Mouse (Mus musculus): ENCODE results near the gene Cript. TPM values are rescaled to one million over a fixed set of nuclear protein-coding genes. Genes with fewer than 3 reads are reported as not detected.

Gene Cript
- polyA plus RNA-seq, 1 experiment from 2014 or later, result 191 TPM

GRCm38 (mm10) chr17:86988601-86989184 is 36.7 kb upstream of the Cript start:
- Histone ChIP-seq H3K4me3 (ENCODE audit: low read depth, low read length) (no peak overlapping the region), H3K27ac (replicated peaks; ENCODE audit: low read depth, low read length) (no peak overlapping the region), H3K27me3 (ENCODE audit: control insufficient read depth, insufficient read depth, low read length) (no peaks in the 10 kb centered on the region), H3K9me3 (replicated peaks; ENCODE audit: control insufficient read depth, low read length) (no peaks in the 10 kb centered on the region), H3K36me3 (replicated peaks; ENCODE audit: control insufficient read depth, insufficient read depth, low read depth, low read length) (no peaks in the 10 kb centered on the region), H3K4me1 (ENCODE audit: control insufficient read depth, insufficient read depth, low read length) (no peaks in the 10 kb centered on the region), H3K9ac (replicated peaks; ENCODE audit: low read length) (no peak overlapping the region), H3K4me2 (ENCODE audit: low read depth, low read length) (no peak overlapping the region)
- 61% methylated on average over 6 of the region's 6 CpGs for WGBS
- ATAC-seq (replicated peaks; ENCODE audit: insufficient number of reproducible peaks, low FRiP score, low TSS enrichment, low read depth), result no peak
- no peak for DNase-seq (ENCODE audit: low spot score)

- Histone ChIP-seq H3K4me1 (ENCODE audit: control insufficient read depth, insufficient read depth, low read length) (no peaks in the 10 kb centered on the region), H3K9me3 (replicated peaks; ENCODE audit: control insufficient read depth, low read length) (no peaks in the 10 kb centered on the region), H3K27ac (replicated peaks; ENCODE audit: low read depth, low read length) (no peak overlapping the region), H3K27me3 (ENCODE audit: control insufficient read depth, insufficient read depth, low read length) (no peaks in the 10 kb centered on the region), H3K9ac (replicated peaks; ENCODE audit: low read length) (no peak overlapping the region), H3K4me2 (ENCODE audit: low read depth, low read length) (no peak overlapping the region), H3K36me3 (replicated peaks; ENCODE audit: control insufficient read depth, insufficient read depth, low read depth, low read length) (no peaks in the 10 kb centered on the region), H3K4me3 (ENCODE audit: low read depth, low read length) (no peak overlapping the region)
- 87% methylated on average over 8 of the region's 8 CpGs for WGBS
- DNase-seq (ENCODE audit: low spot score) (no peak), ATAC-seq (replicated peaks; ENCODE audit: insufficient number of reproducible peaks, low FRiP score, low TSS enrichment, low read depth) (no peak)
Observed at GRCm38 (mm10) chr17:86991306-86991705, 34.0 kb upstream of the Cript start.

- no peaks in the 10 kb centered on the region for H3K9me3 ChIP-seq (replicated peaks; ENCODE audit: control insufficient read depth, low read length)
- ATAC-seq (replicated peaks; ENCODE audit: insufficient number of reproducible peaks, low FRiP score, low TSS enrichment, low read depth) (no peak), DNase-seq (ENCODE audit: low spot score) (no peak)
- no peak overlapping the region for H3K4me2 ChIP-seq (ENCODE audit: low read depth, low read length)
- WGBS, result 94% methylated on average over 6 of the region's 6 CpGs
- no peak overlapping the region for H3K9ac ChIP-seq (replicated peaks; ENCODE audit: low read length)
- no peaks in the 10 kb centered on the region for H3K4me1 ChIP-seq (ENCODE audit: control insufficient read depth, insufficient read depth, low read length)
- H3K27me3 ChIP-seq (ENCODE audit: control insufficient read depth, insufficient read depth, low read length), result no peaks in the 10 kb centered on the region
- no peak overlapping the region for H3K27ac ChIP-seq (replicated peaks; ENCODE audit: low read depth, low read length)
- H3K4me3 ChIP-seq (ENCODE audit: low read depth, low read length), result no peak overlapping the region
- H3K36me3 ChIP-seq (replicated peaks; ENCODE audit: control insufficient read depth, insufficient read depth, low read depth, low read length), result peaks cover 2% of the 10 kb centered on the region
Observed at GRCm38 (mm10) chr17:86997323-86997722, 28.0 kb upstream of the Cript start.

- Histone ChIP-seq H3K4me2 (ENCODE audit: low read depth, low read length) (no peak overlapping the region), H3K9ac (replicated peaks; ENCODE audit: low read length) (no peak overlapping the region), H3K4me1 (ENCODE audit: control insufficient read depth, insufficient read depth, low read length) (no peaks in the 10 kb centered on the region), H3K27me3 (ENCODE audit: control insufficient read depth, insufficient read depth, low read length) (no peaks in the 10 kb centered on the region), H3K27ac (replicated peaks; ENCODE audit: low read depth, low read length) (no peak overlapping the region), H3K36me3 (replicated peaks; ENCODE audit: control insufficient read depth, insufficient read depth, low read depth, low read length) (no peaks in the 10 kb centered on the region), H3K4me3 (ENCODE audit: low read depth, low read length) (no peak overlapping the region), H3K9me3 (replicated peaks; ENCODE audit: control insufficient read depth, low read length) (no peaks in the 10 kb centered on the region)
- ATAC-seq (replicated peaks; ENCODE audit: insufficient number of reproducible peaks, low FRiP score, low TSS enrichment, low read depth) (no peak), DNase-seq (ENCODE audit: low spot score) (no peak)
- WGBS, result 88% methylated on average over 3 of the region's 3 CpGs
Observed at GRCm38 (mm10) chr17:87008950-87009349, 16.4 kb upstream of the Cript start.

- H3K9ac ChIP-seq (replicated peaks; ENCODE audit: low read length), result no peak overlapping the region
- H3K4me1 ChIP-seq (ENCODE audit: control insufficient read depth, insufficient read depth, low read length), result no peaks in the 10 kb centered on the region
- H3K4me2 ChIP-seq (ENCODE audit: low read depth, low read length), result no peak overlapping the region
- DNase-seq (ENCODE audit: low spot score) (no peak), ATAC-seq (replicated peaks; ENCODE audit: insufficient number of reproducible peaks, low FRiP score, low TSS enrichment, low read depth) (no peak)
- H3K27ac ChIP-seq (replicated peaks; ENCODE audit: low read depth, low read length), result no peak overlapping the region
- WGBS, result 93% methylated on average over 13 of the region's 13 CpGs
- no peaks in the 10 kb centered on the region for H3K9me3 ChIP-seq (replicated peaks; ENCODE audit: control insufficient read depth, low read length)
- no peak overlapping the region for H3K4me3 ChIP-seq (ENCODE audit: low read depth, low read length)
- no peaks in the 10 kb centered on the region for H3K27me3 ChIP-seq (ENCODE audit: control insufficient read depth, insufficient read depth, low read length)
- no peaks in the 10 kb centered on the region for H3K36me3 ChIP-seq (replicated peaks; ENCODE audit: control insufficient read depth, insufficient read depth, low read depth, low read length)
Observed at GRCm38 (mm10) chr17:87011301-87012019, 13.9 kb upstream of the Cript start.

GRCm38 (mm10) chr17:87019692-87020091 is 5.7 kb upstream of the Cript start:
- Histone ChIP-seq H3K9ac (replicated peaks; ENCODE audit: low read length) (no peak overlapping the region), H3K4me3 (ENCODE audit: low read depth, low read length) (no peak overlapping the region), H3K4me1 (ENCODE audit: control insufficient read depth, insufficient read depth, low read length) (0 out of 2 replicates have a peak, but pooled peaks cover 2% of the 10 kb centered on the region), H3K36me3 (replicated peaks; ENCODE audit: control insufficient read depth, insufficient read depth, low read depth, low read length) (no peaks in the 10 kb centered on the region), H3K4me2 (ENCODE audit: low read depth, low read length) (no peak overlapping the region), H3K27me3 (ENCODE audit: control insufficient read depth, insufficient read depth, low read length) (no peaks in the 10 kb centered on the region), H3K27ac (replicated peaks; ENCODE audit: low read depth, low read length) (no peak overlapping the region), H3K9me3 (replicated peaks; ENCODE audit: control insufficient read depth, low read length) (no peaks in the 10 kb centered on the region)
- WGBS, result 87% methylated on average over 5 of the region's 5 CpGs
- DNase-seq (ENCODE audit: low spot score), result no peak
- ATAC-seq (replicated peaks; ENCODE audit: insufficient number of reproducible peaks, low FRiP score, low TSS enrichment, low read depth), result no peak

- no peak overlapping the region; the same call in 1 of the 2 replicates for H3K27ac ChIP-seq (replicated peaks; ENCODE audit: low read depth, low read length)
- ATAC-seq (replicated peaks; ENCODE audit: insufficient number of reproducible peaks, low FRiP score, low TSS enrichment, low read depth), result peak; percentile 86; the same call in 1 of the 2 replicates
- H3K27me3 ChIP-seq (ENCODE audit: control insufficient read depth, insufficient read depth, low read length), result no peaks in the 10 kb centered on the region
- H3K4me1 ChIP-seq (ENCODE audit: control insufficient read depth, insufficient read depth, low read length), result 0 out of 2 replicates have a peak, but pooled peaks cover 2% of the 10 kb centered on the region
- H3K36me3 ChIP-seq (replicated peaks; ENCODE audit: control insufficient read depth, insufficient read depth, low read depth, low read length), result no peaks in the 10 kb centered on the region; the same call in 1 of the 2 replicates
- peak overlapping the region; percentile 91 for H3K4me3 ChIP-seq (ENCODE audit: low read depth, low read length)
- H3K9ac ChIP-seq (replicated peaks; ENCODE audit: low read length), result peak overlapping the region; percentile 69
- no peaks in the 10 kb centered on the region for H3K9me3 ChIP-seq (replicated peaks; ENCODE audit: control insufficient read depth, low read length)
- DNase-seq (ENCODE audit: low spot score), result peak; percentile 22
- WGBS, result under 1% methylated on average over 55 of the region's 55 CpGs
- H3K4me2 ChIP-seq (ENCODE audit: low read depth, low read length), result peak overlapping the region; percentile 85
Observed at GRCm38 (mm10) chr17:87024491-87025242, 683 bp upstream of the Cript start.

Data from embryonic facial prominence, embryonic 11.5 days (tissue).